Mouse (Mus musculus) heart, adult 10 weeks (tissue): Measurements from ENCODE around the gene Olfr843. TPM values are rescaled to one million over a fixed set of nuclear protein-coding genes. Genes with fewer than 3 reads are reported as not detected.

Source experiments
- polyA plus RNA-seq: library from polyadenylated mRNA; stranded (reverse); fragments of 350-450 nt; fragmentation: Illumina TruSeq; extraction: RNeasy Lipid Tissue Mini Kit (QIAGEN cat#74804); gene quantifications from one replicate; pipeline ENCODE4 v1.2.3, GENCODE M21; 2014; ENCODE audit warnings: low read depth, low replicate concordance

Gene Olfr843
- not detected for polyA plus RNA-seq

GRCm38 (mm10) chr9:19251887-19252286 lies at the start of gene Olfr843:
Olfr843 (minus strand) TSS chr9:19251987.

Other genes with a start within 250 kb of the Olfr843 start
- not detected for gene Olfr835, start 219.3 kb downstream of the Olfr843 start, polyA plus RNA-seq
- not detected for gene Olfr836, start 131.6 kb downstream of the Olfr843 start, polyA plus RNA-seq
- gene Olfr837, start 115.7 kb downstream of the Olfr843 start, polyA plus RNA-seq: not detected
- not detected for gene Olfr839-ps1, start 74.7 kb downstream of the Olfr843 start, polyA plus RNA-seq
- gene Olfr844, start 64.4 kb upstream of the Olfr843 start, polyA plus RNA-seq: not detected
- not detected for gene Olfr845, start 84.5 kb upstream of the Olfr843 start, polyA plus RNA-seq
- not detected for gene Olfr846, start 112.0 kb upstream of the Olfr843 start, polyA plus RNA-seq
- gene Olfr847, start 126.7 kb upstream of the Olfr843 start, polyA plus RNA-seq: not detected
- not detected for gene Olfr849, start 188.3 kb upstream of the Olfr843 start, polyA plus RNA-seq
- gene Olfr850, start 226.3 kb upstream of the Olfr843 start, polyA plus RNA-seq: not detected
- not detected for gene Olfr851, start 241.3 kb upstream of the Olfr843 start, polyA plus RNA-seq